Mouse (Mus musculus) frontal cortex, postnatal 36 days (tissue): ENCODE results near the gene Lama5.
A peak's percentile ranks its signal among the peaks of the same experiment; 100 is the strongest.

Experiments
- DNase-seq, 2 experiments: peaks; one replicate each; pipeline ENCODE4 v3.0.0; 2022; ENCODE audit warnings: low spot score in 2 of 2

Lama5 gene

DNA sequence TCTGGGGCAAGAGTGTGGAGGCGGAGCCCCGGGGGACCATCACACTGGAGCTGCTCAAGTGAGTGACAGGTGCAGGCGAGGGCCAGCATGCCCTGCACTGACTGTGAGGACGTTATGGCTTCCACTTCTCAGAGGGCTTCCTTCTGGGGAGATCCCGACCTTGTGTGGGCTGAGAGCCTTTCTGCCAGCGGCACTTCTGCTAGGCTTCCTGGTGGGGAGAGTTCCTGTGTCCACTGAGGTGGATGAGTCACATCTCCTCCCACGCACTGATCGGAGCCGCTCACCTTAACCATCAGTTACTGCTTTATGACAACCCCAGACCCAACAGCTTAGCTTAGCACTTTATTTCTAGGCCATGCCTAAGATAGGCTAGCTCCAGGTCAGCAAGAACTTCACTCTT, 77.1 kb downstream of the Lama5 start:
- no peak for DNase-seq

DNA sequence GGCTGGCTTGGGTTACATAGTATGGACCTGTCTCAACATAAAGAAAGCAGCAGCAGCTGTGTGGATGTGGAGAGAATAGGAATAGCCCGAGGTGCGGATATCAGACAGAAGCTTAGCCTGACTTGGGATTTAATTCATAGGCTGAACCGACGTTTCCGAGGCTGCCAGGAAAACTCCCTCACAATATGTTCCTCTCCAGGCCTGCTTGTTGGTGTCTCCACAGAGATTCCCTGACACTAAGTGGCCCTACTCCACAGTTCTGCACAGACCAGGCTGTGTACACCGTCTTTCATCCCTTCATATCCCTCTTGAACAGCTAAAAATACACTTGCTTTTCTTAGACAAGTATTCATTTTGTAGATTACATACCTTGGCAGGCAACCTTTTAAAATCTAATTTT, 78.3 kb downstream of the Lama5 start:
- DNase-seq: peak; percentile 22 to 55

DNA sequence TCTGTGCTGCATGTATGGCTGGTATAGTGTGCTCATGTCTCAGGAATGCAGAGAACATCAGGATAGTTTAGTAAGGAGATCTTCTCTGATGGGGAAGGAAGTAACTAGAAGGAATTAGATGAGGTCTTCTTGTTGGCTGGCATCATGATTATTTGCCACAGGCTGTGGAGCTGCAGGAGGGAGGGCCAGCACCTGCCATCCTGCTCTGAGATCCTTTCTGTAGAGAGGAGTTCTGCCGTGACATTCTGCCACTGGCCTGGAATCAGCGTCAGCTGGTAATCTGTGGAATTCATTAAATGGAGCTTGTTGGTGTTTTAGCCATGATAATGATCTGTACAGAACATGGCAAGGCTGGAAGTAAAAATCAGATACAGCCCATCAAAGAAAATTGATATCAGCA, 79.6 kb downstream of the Lama5 start:
- DNase-seq: no peak

DNA sequence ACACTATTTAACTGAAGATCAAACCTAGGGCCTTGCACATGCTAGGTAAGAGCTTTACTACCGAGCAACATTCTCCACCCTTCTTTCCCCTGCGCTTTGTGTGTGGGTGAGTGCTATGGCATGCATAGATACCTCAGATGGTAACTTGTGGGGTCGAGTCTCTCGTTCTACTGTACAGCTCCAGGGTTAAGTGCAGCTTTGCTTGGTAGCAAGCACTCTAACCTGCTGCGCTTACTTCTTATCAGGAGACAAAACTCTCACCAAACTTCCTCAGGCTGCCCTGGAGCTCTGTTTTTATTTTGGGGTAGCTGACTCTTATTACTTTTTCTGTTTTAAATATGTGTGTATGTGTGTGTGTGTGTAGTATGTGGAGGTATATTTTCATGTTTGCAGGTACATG, 90.2 kb downstream of the Lama5 start:
- DNase-seq: no peak

DNA sequence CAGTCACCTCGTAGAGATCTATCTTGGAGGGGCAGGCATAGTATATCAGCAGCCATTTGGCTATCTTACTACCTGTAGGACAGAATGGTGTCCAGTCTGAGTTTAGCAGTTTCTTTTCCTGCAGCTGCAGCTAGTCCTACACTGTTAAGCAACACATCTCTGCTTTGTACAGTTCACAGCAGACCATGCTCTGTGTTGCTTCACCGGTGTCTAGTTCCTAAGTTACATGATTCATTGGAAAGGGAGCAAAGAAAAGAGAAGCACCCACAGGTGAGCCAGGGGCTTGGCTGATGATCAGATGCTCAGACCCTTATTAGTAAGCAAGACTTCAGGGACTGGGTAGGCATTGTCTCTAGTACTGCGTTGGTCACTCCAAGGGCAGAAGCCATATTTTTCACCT, 91.7 kb downstream of the Lama5 start:
- no peak for DNase-seq

DNA sequence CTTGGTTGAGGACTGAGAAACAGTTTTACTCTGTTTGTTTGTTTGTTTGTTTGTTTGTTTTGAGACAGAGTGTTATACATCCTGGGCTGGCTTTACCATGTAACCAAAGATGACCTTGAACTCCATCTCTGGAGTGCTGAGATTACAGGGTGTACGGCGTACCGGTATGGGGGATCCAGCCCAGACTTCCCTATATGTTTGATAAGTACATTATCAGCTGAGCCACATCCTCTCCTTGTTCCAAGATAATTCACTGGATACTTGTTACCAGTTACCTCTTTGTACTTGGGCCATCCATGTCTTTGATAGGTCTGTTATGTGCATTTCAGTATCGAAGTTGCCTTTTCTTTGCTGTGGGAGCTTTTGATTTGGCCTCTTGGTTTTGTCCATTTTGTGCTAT, 92.4 kb downstream of the Lama5 start:
- DNase-seq: no peak

DNA sequence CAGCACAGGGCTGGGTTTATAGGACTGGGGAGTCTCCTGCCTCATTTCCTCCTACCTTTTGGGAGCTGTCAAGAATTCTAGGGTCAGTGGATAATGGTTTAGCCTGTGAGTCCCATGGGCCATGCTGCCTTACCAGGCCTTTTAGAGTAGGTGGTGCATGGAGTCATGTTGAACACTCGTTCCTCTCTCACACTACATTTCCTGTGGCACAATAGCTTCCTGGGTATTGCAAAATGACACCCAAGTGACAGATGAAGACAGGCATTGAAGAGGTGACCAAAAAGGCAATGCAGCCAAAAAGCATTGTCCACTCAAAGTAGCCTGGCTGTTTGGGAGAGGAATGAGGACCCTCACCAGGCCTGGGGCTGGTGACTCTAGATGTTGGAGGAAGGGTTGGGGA, 98.0 kb downstream of the Lama5 start:
- no peak for DNase-seq
